Mouse (Mus musculus) limb, embryonic 13.5 days (tissue): ENCODE data around the gene Zyx. TPM values are rescaled to one million over a fixed set of nuclear protein-coding genes. Genes with fewer than 3 reads are reported as not detected.
A peak's percentile ranks its signal among the peaks of the same experiment; 100 is the strongest.

ENCODE experiments used
- ATAC-seq: fragments of 200-750 bp; cut with Nextera tagmentation; 2 replicates; pipeline ENCODE4 v1.8.0; 2017; ENCODE audit warnings: low read depth, moderate number of reproducible peaks, moderate TSS enrichment; ENCODE audit not compliant: low FRiP score
- H3K27ac ChIP-seq: fragments of 300-500 bp; sonication (generic); 2 replicates; pipeline ENCODE4 v1.5.1; 2015; ENCODE audit warnings: inconsistent platforms, mild to moderate bottlenecking, moderate library complexity
- H3K27me3 ChIP-seq: fragments of 300-500 bp; sonication (generic); 2 replicates; pipeline ENCODE4 v1.6.1; 2015; ENCODE audit warnings: mild to moderate bottlenecking, inconsistent platforms
- H3K36me3 ChIP-seq: fragments of 300-500 bp; sonication (generic); 2 replicates; pipeline ENCODE4 v1.6.1; 2015; ENCODE audit warnings: inconsistent platforms, mild to moderate bottlenecking, moderate library complexity
- H3K4me1 ChIP-seq: fragments of 300-500 bp; sonication (generic); 2 replicates; pipeline ENCODE4 v1.6.1; 2015; ENCODE audit warnings: inconsistent platforms
- H3K4me2 ChIP-seq: fragments of 300-500 bp; sonication (generic); replicated peaks from 2 replicates; pipeline ENCODE4 v1.6.1; 2015; ENCODE audit warnings: inconsistent platforms, mild to moderate bottlenecking, moderate library complexity
- H3K4me3 ChIP-seq: fragments of 300-500 bp; sonication (generic); 2 replicates; pipeline ENCODE4 v1.5.1; 2015; ENCODE audit warnings: moderate library complexity, mild to moderate bottlenecking, inconsistent platforms
- H3K9ac ChIP-seq: fragments of 300-500 bp; sonication (generic); 2 replicates; pipeline ENCODE4 v1.6.1; 2015; ENCODE audit warnings: mild to moderate bottlenecking, inconsistent platforms
- H3K9me3 ChIP-seq: fragments of 300-500 bp; sonication (generic); 2 replicates; pipeline ENCODE4 v1.6.1; 2016; ENCODE audit warnings: inconsistent platforms
- WGBS: fragments of 180-500 bp; shearing (Covaris S2); methylation state at CpG from one replicate; pipeline ENCODE4 v1.1.7; 2015; 5-methylcytosine and 5-hydroxymethylcytosine counted together
- polyA plus RNA-seq: library from polyadenylated mRNA; unstranded; fragments of >200 nt; fragmentation: Nextera tagmentation; extraction: Ambion mirVana; gene quantifications from 2 replicates; pipeline ENCODE4 v1.2.1, GENCODE M21; 2015

The Zyx gene
- polyA plus RNA-seq, 1 experiment from 2014 or later, result 123 TPM

DNA sequence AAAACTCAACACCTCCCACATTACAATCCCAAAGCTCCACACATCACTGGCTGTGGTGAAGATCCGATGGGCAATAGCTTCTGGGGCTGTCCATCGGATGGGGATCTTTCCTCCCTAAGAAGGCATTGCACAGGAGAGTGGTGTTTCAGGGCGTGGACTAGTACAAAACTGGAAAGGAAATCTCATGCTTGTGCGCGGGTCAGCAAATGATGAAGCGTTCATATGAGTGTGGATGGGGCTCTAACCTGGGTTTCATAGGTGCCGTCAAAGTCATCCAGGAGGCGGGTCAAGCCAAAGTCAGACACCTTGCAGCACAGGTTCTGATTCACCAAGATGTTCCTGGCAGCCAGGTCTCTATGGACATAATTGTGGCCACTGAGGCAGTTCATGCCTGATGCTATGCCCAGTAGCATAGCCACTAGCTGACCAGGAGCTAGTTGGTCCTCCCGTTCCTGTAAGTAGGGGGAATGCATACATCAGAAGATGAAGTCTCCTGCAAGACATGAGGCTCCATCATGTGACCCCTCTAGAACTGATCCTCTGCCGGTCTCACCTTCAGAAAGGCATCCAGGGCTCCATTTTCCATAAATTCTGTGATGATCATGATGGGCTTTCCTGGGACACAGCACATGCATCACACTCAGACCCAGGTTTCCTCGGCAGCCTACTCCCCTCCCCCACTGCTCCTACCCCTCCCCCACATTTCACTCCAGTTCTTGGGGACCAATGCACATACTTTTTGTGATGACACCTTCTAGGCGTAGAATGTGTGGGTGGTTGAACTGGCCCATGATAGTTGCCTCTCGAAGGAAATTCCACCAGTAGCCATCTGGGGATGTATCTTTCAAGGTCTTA lies 11.8 kb downstream of the Zyx start:
- H3K4me3 ChIP-seq, result no peak overlapping the region
- H3K27me3 ChIP-seq, result no peaks in the 10 kb centered on the region
- H3K9ac ChIP-seq, result no peak overlapping the region
- H3K27ac ChIP-seq, result no peak overlapping the region
- no peak overlapping the region for H3K4me2 ChIP-seq
- no peak for ATAC-seq
- 92% methylated on average over 13 of the region's 13 CpGs for WGBS
- H3K9me3 ChIP-seq, result no peaks in the 10 kb centered on the region
- peaks cover 62% of the 10 kb centered on the region for H3K36me3 ChIP-seq
- 0 out of 2 replicates have a peak, but pooled peaks cover 5% of the 10 kb centered on the region for H3K4me1 ChIP-seq

DNA sequence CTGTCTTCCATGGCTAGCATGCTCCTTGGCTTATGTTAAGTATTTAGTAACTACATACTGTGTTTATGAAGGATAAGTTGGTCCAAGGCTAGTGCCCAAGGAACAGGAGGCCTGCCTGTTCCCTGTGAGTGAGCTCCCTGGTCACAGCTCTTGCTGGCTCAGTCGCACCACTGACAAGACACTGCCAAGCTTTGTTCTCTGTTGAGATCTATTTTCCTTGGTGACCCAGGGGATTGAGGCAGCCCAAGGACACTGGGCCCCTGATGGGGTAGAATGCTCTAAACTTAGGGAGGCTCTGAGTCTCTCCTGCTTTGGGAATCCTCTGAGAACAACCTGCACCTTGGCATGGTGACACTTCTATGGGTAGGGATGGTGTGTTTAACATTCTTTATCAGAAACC lies 12.6 kb downstream of the Zyx start:
- no peaks in the 10 kb centered on the region for H3K27me3 ChIP-seq
- 0 out of 2 replicates have a peak, but pooled peaks cover 5% of the 10 kb centered on the region for H3K4me1 ChIP-seq
- 59% methylated on average over 1 of the region's 1 CpGs for WGBS
- peaks cover 54% of the 10 kb centered on the region for H3K36me3 ChIP-seq
- no peak overlapping the region for H3K27ac ChIP-seq
- H3K4me3 ChIP-seq, result no peak overlapping the region
- no peaks in the 10 kb centered on the region for H3K9me3 ChIP-seq
- no peak overlapping the region for H3K4me2 ChIP-seq
- no peak overlapping the region for H3K9ac ChIP-seq
- no peak for ATAC-seq

DNA sequence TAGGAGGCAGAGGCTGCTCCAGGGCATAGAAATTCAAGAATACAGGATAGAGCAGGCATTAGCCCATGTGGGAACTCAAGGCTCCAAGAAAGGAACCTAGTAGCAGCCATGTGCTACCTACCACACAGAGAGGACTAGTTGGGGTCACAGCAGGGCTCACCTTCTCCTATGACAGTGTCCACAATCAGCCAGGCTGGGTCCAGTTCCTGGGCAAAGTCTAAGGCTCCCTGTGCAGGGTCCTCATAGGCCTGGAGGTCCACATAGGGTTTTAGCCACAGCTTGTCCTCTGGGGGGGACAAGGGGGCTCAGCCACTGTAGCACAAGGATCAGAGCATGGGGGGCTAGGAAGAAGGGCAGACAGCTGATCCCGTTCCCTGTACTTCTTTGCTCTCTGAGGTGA lies 13.1 kb downstream of the Zyx start:
- Histone ChIP-seq H3K4me2 (no peak overlapping the region), H3K36me3 (peaks cover 50% of the 10 kb centered on the region), H3K4me3 (no peak overlapping the region), H3K27ac (no peak overlapping the region), H3K9ac (no peak overlapping the region), H3K4me1 (0 out of 2 replicates have a peak, but pooled peaks cover 5% of the 10 kb centered on the region), H3K27me3 (no peaks in the 10 kb centered on the region), H3K9me3 (no peaks in the 10 kb centered on the region)
- no peak for ATAC-seq
- WGBS, result 80% methylated on average over 1 of the region's 1 CpGs

DNA sequence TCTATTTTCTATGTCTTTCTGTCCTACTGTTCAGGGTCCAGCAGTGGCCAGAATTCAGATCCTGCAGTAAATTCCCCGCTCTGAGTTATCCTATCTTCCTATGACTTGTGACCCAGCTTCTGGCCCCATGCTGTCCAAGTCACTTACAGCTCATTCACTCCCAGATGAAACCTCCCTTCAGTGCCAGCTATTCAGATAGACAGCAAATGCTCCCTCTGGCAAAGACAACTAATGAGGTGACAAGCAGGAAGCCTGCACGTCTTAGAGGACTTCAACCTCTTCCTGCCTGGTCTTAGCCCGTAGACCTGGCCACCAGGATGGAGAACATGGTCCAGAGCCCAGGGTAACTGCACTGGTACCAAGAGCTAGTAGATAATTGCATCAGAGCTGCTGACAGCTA lies 13.5 kb downstream of the Zyx start:
- Histone ChIP-seq H3K4me2 (no peak overlapping the region), H3K9ac (no peak overlapping the region), H3K27me3 (no peaks in the 10 kb centered on the region), H3K27ac (no peak overlapping the region), H3K4me1 (0 out of 2 replicates have a peak, but pooled peaks cover 5% of the 10 kb centered on the region), H3K9me3 (no peaks in the 10 kb centered on the region), H3K4me3 (no peak overlapping the region), H3K36me3 (peaks cover 45% of the 10 kb centered on the region)
- 37% methylated on average over 3 of the region's 3 CpGs for WGBS
- ATAC-seq, result no peak

DNA sequence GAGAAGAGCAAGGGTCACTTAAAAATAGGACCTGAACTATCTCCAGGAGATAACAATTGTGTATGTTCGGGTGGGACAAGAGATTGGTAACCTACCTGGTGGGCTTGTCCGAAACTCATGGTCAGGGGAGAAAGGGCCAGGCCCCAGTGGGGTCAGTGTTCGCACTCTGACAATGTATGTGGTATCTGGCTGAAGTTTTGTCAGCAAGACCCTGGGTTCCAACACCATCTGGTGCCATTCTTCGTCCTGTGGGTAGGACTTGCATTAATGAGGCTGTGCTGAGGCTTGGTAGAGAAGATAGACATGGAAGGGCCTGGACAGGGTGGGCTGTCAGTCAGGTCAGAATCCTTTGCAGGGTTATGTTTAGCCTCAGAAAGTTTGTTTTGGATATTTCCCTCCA lies 14.6 kb downstream of the Zyx start:
- WGBS, result 84% methylated on average over 4 of the region's 4 CpGs
- no peak for ATAC-seq
- Histone ChIP-seq H3K4me1 (0 out of 2 replicates have a peak, but pooled peaks cover 2% of the 10 kb centered on the region), H3K4me3 (no peak overlapping the region), H3K27me3 (no peaks in the 10 kb centered on the region), H3K36me3 (peaks cover 34% of the 10 kb centered on the region), H3K9me3 (no peaks in the 10 kb centered on the region), H3K27ac (no peak overlapping the region), H3K9ac (no peak overlapping the region), H3K4me2 (no peak overlapping the region)

DNA sequence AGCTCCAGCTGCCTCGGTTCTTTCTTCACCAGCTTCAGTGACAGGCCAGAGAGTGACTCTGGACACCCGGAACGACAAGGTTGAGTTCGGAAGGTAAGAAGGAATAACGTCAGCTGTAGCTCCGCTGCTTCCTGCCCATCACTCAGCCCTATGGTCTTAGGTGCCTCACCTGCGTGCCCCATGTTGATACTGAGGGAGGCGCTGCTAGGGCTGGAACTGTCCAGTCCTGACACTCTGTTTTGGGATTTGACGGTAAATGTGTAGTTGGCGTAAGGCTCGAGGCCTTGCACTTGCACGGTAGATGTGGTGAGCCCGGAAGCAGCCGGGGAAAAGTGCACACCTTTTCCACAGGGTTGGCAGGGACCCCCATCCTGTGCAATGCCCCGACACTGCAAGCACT lies 15.2 kb downstream of the Zyx start:
- WGBS, result 88% methylated on average over 15 of the region's 15 CpGs
- no peaks in the 10 kb centered on the region for H3K9me3 ChIP-seq
- H3K4me2 ChIP-seq, result no peak overlapping the region
- H3K4me3 ChIP-seq, result no peak overlapping the region
- H3K27ac ChIP-seq, result no peak overlapping the region
- no peak for ATAC-seq
- peaks cover 29% of the 10 kb centered on the region for H3K36me3 ChIP-seq
- no peak overlapping the region for H3K9ac ChIP-seq
- no peaks in the 10 kb centered on the region for H3K27me3 ChIP-seq
- no peaks in the 10 kb centered on the region for H3K4me1 ChIP-seq

DNA sequence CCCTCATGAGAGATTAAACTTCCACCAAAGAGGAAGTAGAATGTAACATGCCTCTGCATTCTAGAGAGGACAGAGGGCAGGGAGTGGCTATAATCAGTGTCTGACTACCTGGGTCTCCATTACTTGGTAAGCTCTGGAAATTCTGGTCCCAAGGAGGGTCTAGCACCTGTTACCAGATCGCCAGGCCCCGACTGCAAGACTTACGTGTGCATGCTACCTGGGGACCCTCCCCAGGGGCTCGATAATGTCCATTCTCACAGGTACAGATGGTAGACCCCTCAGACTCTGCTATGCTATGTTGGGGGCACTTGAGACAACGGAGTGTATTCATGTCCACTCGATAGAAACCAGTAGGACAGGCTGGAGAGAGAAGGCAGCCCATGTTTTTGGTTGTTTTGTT lies 15.8 kb downstream of the Zyx start:
- Histone ChIP-seq H3K27ac (no peak overlapping the region), H3K9ac (no peak overlapping the region), H3K4me2 (no peak overlapping the region), H3K27me3 (no peaks in the 10 kb centered on the region), H3K36me3 (peaks cover 23% of the 10 kb centered on the region), H3K4me1 (no peaks in the 10 kb centered on the region), H3K9me3 (no peaks in the 10 kb centered on the region), H3K4me3 (no peak overlapping the region)
- 95% methylated on average over 6 of the region's 6 CpGs for whole genome bisulfite sequencing
- ATAC-seq, result no peak

DNA sequence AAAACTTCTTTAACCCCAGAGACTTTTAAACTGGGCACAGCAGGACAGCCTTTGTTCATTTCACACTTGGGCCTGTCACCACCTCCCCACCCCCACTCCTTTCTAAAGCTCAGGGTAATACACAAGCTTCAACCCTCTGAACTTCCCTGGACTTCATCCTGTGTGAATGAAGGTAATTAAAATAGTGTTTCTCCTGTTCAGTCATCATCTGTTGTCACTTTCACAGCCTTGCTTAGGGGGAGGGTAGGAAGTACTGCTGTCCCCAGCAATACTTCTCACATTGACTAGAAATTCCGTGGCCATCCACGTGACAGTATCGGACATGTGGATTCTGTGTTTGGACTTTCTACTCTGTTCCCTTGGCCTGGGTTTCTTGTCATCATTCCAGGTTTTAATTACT lies 20.4 kb downstream of the Zyx start:
- Histone ChIP-seq H3K36me3 (peaks cover 3% of the 10 kb centered on the region; the same call in 1 of the 2 replicates), H3K27ac (no peak overlapping the region), H3K4me3 (no peak overlapping the region), H3K27me3 (no peaks in the 10 kb centered on the region), H3K4me2 (no peak overlapping the region), H3K4me1 (peaks cover 21% of the 10 kb centered on the region), H3K9me3 (no peaks in the 10 kb centered on the region), H3K9ac (no peak overlapping the region)
- 12% methylated on average over 3 of the region's 3 CpGs for WGBS
- no peak for ATAC-seq

DNA sequence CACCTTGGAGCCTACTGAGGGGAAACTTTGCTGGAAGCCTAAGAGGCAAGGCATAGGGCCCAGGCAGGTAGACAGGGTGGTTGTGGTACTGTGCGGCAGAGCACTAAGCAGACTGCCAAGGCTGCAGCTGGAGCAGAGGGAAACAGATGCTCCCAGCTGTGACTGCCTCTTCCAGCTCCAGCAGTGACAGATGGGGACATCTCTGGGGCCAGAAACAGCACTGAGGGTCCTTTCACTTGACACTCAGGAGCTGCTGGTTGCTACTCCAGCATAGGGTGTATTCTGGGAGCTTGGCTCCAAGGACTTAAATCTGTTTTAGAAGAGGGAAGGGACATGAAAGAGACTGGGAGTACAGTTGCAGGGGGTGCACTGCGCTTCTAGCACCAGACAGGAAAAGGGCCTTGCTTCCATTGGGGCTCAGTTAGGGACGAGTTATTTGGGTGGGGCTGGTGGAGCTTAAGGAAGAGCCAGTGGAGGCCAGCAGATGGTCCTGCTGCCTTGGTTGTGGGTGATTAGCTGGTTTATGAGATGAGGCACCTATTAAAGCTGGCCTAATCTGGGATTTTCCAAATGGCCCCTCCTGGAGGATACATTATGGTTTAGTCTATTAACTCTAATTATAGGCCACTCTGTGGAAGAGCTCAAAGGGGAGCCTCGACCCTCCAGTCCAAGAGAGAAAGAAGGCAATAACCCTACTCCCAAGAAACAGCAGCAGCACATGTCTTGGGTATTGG lies 21.4 kb downstream of the Zyx start:
- no peak overlapping the region for H3K27ac ChIP-seq
- WGBS, result 24% methylated on average over 4 of the region's 4 CpGs
- no peak for ATAC-seq
- no peaks in the 10 kb centered on the region for H3K9me3 ChIP-seq
- H3K9ac ChIP-seq, result no peak overlapping the region
- H3K4me3 ChIP-seq, result no peak overlapping the region
- H3K4me2 ChIP-seq, result no peak overlapping the region
- peaks cover 21% of the 10 kb centered on the region for H3K4me1 ChIP-seq
- peaks cover under 1% of the 10 kb centered on the region; the same call in 1 of the 2 replicates for H3K36me3 ChIP-seq
- no peaks in the 10 kb centered on the region for H3K27me3 ChIP-seq

DNA sequence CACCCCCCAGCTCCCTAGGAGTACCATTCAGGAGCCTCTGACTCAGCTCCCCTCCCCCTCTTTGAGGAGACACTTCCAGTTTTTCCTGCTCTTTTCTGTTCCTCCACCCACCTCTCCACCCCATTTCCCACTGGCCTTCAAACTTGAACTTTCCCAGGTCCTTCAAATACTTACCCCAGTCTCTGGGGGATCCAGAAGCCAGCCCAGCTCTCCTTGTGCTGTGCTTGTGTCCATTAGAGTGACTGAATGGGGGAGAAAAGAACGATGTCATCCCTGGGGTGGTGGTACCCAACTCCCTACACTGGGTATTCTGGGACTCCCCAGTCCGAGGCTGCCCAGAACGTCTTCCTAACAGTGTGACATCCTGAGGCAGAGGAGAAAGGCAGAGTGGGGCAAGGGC lies 22.6 kb downstream of the Zyx start:
- Histone ChIP-seq H3K27me3 (no peaks in the 10 kb centered on the region), H3K9ac (0 out of 2 replicates have a peak overlapping the region, but pooled peaks have one; percentile 72), H3K4me2 (peak overlapping the region; percentile 94), H3K4me1 (peaks cover 21% of the 10 kb centered on the region), H3K4me3 (peak overlapping the region; percentile 62), H3K27ac (no peak overlapping the region), H3K36me3 (no peaks in the 10 kb centered on the region), H3K9me3 (no peaks in the 10 kb centered on the region)
- no peak for ATAC-seq
- WGBS, result 13% methylated on average over 3 of the region's 3 CpGs

DNA sequence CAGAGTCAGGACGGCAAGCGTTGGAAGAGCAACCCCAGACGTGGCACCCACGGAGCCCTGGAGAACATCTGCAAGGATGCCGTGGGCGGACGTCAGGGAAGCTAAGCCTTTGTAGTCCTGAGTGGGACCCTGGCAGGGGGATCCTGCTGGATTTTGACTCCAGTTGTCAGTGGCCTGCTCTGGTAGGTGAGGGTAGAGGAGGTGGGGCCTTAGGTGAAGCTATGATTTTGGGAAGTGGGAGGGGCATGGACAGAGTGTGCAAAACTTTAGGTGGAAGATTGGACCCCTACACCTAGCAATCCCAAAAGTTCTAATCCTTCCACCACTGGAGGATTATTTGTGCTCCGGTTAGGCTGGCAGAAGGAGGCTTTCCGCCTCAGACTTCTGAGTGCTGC lies 23.0 kb downstream of the Zyx start:
- ATAC-seq, result peak; percentile 48
- H3K9ac ChIP-seq, result peak overlapping the region; percentile 72; the same call in 1 of the 2 replicates

More for the DNA sequence above, 23.0 kb downstream of the Zyx start:
- Histone ChIP-seq H3K4me2 (peak overlapping the region; percentile 94), H3K4me1 (peaks cover 21% of the 10 kb centered on the region), H3K27me3 (no peaks in the 10 kb centered on the region), H3K27ac (0 out of 2 replicates have a peak overlapping the region, but pooled peaks have one; percentile 48), H3K9me3 (no peaks in the 10 kb centered on the region), H3K4me3 (peak overlapping the region; percentile 62), H3K36me3 (no peaks in the 10 kb centered on the region)
- 14% methylated on average over 9 of the region's 9 CpGs for WGBS
